Mouse (Mus musculus) midbrain, embryonic 11.5 days (tissue): ENCODE measurements around the gene Lin37. TPM values are rescaled to one million over a fixed set of nuclear protein-coding genes. Genes with fewer than 3 reads are reported as not detected.

Experiments used
- ATAC-seq: fragments of 200-750 bp; cut with Nextera tagmentation; 2 replicates; pipeline ENCODE4 v1.8.0; 2017; ENCODE audit warnings: moderate TSS enrichment, moderate library complexity; ENCODE audit not compliant: low FRiP score
- DNase-seq: peaks from one replicate; pipeline ENCODE4 v3.0.0; 2015; ENCODE audit warnings: low spot score; ENCODE audit errors: missing footprints
- H3K27ac ChIP-seq: fragments of 300-500 bp; sonication (generic); 2 replicates; pipeline ENCODE4 v1.5.1; 2014; ENCODE audit warnings: low read depth, low read length
- H3K27me3 ChIP-seq: fragments of 300-500 bp; sonication (generic); 2 replicates; pipeline ENCODE4 v1.6.1; 2014; ENCODE audit warnings: mild to moderate bottlenecking, low read length, moderate library complexity, mixed read lengths; ENCODE audit not compliant: control insufficient read depth, insufficient read depth
- H3K36me3 ChIP-seq: fragments of 300-500 bp; sonication (generic); 2 replicates; pipeline ENCODE4 v1.6.1; 2014; ENCODE audit warnings: mild to moderate bottlenecking, low read length, moderate library complexity, mixed read lengths; ENCODE audit not compliant: control insufficient read depth, insufficient read depth
- H3K4me1 ChIP-seq: fragments of 300-500 bp; sonication (generic); 2 replicates; pipeline ENCODE4 v1.6.1; 2014; ENCODE audit warnings: low read length; ENCODE audit not compliant: control insufficient read depth, insufficient read depth
- H3K4me2 ChIP-seq: fragments of 300-500 bp; sonication (generic); 2 replicates; pipeline ENCODE4 v1.6.1; 2014; ENCODE audit warnings: mild to moderate bottlenecking, moderate library complexity
- H3K4me3 ChIP-seq: fragments of 300-500 bp; sonication (generic); 2 replicates; pipeline ENCODE4 v1.5.1; 2014; ENCODE audit warnings: low read depth, low read length
- H3K9ac ChIP-seq: fragments of 300-500 bp; sonication (generic); 2 replicates; pipeline ENCODE4 v1.6.1; 2014; ENCODE audit warnings: low read length
- H3K9me3 ChIP-seq: fragments of 300-500 bp; sonication (generic); 2 replicates; pipeline ENCODE4 v1.6.1; 2016; ENCODE audit warnings: low read length; ENCODE audit not compliant: control insufficient read depth
- WGBS: fragments of 180-500 bp; shearing (Covaris S2); extraction: QIAGEN DNeasy Blood & Tissue Kit; methylation state at CpG from one replicate; pipeline ENCODE4 v1.1.7; 2014; 5-methylcytosine and 5-hydroxymethylcytosine counted together
- polyA plus RNA-seq: library from polyadenylated mRNA; unstranded; fragments of >200 nt; fragmentation: Nextera tagmentation; extraction: Ambion mirVana; gene quantifications from 2 replicates; pipeline ENCODE4 v1.2.1, GENCODE M21; 2014

Lin37 gene
- polyA plus RNA-seq, 1 experiment from 2014 or later, result 48.7 TPM

DNA sequence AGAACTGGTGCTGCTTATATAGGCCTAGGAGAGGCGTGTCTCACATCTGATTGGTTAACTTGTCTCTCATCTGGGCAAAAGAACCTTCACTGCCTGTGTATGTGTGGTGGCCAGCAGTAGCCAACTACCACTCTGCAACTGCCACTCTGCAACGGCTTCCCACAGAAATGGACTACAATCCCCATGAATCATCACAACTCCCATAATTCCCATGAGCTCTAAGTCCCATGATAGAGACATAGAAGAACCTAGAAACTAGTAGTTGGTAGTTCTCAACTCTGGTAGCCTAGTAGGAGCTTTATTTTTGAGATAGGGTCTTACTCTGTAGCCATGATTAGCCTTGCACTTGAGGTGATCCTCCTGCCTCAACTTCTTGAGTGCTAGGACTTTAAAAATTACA is 9.8 kb downstream of the Lin37 start:
- ATAC-seq, result no peak
- H3K36me3 ChIP-seq, result no peaks in the 10 kb centered on the region; the same call in 1 of the 2 replicates
- H3K4me2 ChIP-seq, result no peak overlapping the region
- H3K27ac ChIP-seq, result no peak overlapping the region
- 86% methylated on average over 2 of the region's 2 CpGs for WGBS
- no peak for DNase-seq
- no peak overlapping the region for H3K9ac ChIP-seq
- peaks cover 12% of the 10 kb centered on the region for H3K4me1 ChIP-seq
- H3K27me3 ChIP-seq, result no peaks in the 10 kb centered on the region
- no peaks in the 10 kb centered on the region for H3K9me3 ChIP-seq
- no peak overlapping the region for H3K4me3 ChIP-seq

DNA sequence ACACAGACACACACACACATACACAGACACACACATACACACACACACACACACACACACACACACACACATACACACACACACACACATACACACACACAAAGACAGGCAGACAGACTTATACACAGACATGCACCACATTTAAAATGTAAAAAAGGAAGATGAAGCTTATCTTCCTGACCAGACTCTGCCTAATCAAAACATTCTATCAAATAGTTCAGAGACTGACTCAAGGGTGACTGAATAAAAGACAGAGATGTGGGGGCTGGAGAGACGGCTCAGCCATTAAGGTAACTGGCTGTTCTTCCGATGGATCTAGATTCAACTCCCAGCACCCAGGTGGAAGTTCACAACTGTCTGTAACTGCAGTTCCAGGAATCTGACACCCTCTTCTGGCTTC is 15.3 kb downstream of the Lin37 start:
- no peak overlapping the region for H3K9ac ChIP-seq

DNA sequence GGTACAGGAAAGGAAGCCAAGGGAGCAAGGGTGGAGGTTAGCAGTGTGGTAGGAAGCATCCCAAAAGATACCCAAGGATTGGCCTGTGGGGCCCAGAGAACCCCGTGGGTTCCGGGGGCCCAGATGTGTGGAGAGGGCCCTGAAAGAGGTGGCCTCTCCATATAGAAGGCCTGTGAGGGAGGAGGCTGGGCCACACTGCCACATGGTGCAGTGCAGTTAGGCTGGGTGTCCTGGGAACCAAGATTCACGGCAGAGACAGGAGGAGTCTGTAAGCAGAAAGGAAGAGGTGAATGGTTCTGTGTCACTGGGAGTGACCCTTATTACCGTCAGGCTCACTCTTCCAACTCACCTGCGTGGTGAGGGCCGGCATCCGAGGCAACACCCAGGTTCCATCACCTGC is 19.1 kb downstream of the Lin37 start:
- H3K27me3 ChIP-seq, result no peaks in the 10 kb centered on the region
- H3K9me3 ChIP-seq, result no peaks in the 10 kb centered on the region
- no peak overlapping the region for H3K4me3 ChIP-seq
- 89% methylated on average over 7 of the region's 7 CpGs for WGBS
- ATAC-seq (no peak), DNase-seq (no peak)
- peaks cover 4% of the 10 kb centered on the region for H3K4me1 ChIP-seq
- H3K27ac ChIP-seq, result no peak overlapping the region
- no peak overlapping the region for H3K4me2 ChIP-seq
- H3K36me3 ChIP-seq, result peaks cover 3% of the 10 kb centered on the region; the same call in 1 of the 2 replicates
- no peak overlapping the region for H3K9ac ChIP-seq

More for the DNA sequence above, 15.3 kb downstream of the Lin37 start:
- H3K9me3 ChIP-seq, result no peaks in the 10 kb centered on the region
- no peak for ATAC-seq
- no peak overlapping the region for H3K27ac ChIP-seq
- H3K4me1 ChIP-seq, result no peaks in the 10 kb centered on the region
- H3K4me2 ChIP-seq, result no peak overlapping the region
- no peaks in the 10 kb centered on the region for H3K27me3 ChIP-seq
- 92% methylated on average over 2 of the region's 2 CpGs for WGBS
- peaks cover 2% of the 10 kb centered on the region; the same call in 1 of the 2 replicates for H3K36me3 ChIP-seq
- no peak for DNase-seq
- no peak overlapping the region for H3K4me3 ChIP-seq

DNA sequence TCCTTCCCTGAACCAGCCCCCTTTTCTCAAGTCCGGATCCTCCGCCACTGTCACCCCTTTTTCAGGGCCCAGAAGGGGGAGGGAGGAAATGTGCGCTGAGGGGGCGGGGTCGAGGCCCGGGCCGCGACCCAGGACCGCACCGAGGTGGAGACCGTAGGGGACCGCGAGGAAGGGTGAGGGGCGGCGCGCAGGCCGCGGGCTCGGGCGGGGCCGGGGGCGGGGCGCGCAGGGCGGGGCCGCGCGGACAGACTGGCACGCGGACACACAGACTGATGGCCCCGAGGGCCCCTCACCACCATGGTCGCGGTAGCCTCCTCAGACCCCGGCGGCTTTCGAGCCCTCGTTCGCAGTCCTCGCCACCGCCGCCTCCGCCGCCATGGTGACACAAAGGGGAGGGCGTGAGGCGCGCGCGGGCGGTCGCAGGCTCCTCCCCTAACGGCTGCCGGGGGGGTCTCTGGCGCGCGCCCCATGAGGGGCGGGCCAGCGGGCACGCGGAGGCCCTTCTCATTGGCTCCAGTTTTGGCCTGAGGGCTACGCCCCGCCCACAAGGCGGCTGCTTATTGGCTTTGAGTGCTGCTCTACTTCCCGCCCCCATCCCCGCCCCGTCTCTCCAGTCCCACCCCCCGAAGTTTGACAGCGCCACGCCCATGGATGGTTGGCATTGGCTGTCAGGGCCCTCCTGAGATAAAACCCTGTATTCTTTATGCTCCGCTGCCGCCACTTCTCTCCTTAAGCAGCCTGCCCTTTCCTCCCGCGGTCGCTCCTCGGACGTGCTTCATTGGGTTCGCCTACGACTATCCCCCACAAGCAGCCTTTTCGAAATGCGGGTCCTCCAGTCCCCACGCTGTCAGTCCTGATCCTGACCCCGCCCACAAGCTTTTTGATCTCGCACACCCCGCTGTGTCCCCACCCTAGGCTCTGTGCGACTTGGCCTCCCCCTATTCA is 24.7 kb downstream of the Lin37 start, which contains the start of gene Arhgap33:
Gene Arhgap33 (minus strand): TSS at position 428 of the 945 bp plus-strand sequence.
- WGBS, result under 1% methylated on average over 72 of the region's 84 CpGs
- Histone ChIP-seq H3K4me1 (peaks cover 26% of the 10 kb centered on the region), H3K27me3 (no peaks in the 10 kb centered on the region), H3K27ac (peak within 1 kb of the TSS; percentile 67), H3K9ac (peak within 1 kb of the TSS; percentile 82), H3K9me3 (no peaks in the 10 kb centered on the region), H3K36me3 (peaks cover 14% of the 10 kb centered on the region), H3K4me2 (peak within 1 kb of the TSS; percentile 91), H3K4me3 (peak within 1 kb of the TSS; percentile 49)
- peak; percentile 100 for DNase-seq
- peak; percentile 94 for ATAC-seq

DNA sequence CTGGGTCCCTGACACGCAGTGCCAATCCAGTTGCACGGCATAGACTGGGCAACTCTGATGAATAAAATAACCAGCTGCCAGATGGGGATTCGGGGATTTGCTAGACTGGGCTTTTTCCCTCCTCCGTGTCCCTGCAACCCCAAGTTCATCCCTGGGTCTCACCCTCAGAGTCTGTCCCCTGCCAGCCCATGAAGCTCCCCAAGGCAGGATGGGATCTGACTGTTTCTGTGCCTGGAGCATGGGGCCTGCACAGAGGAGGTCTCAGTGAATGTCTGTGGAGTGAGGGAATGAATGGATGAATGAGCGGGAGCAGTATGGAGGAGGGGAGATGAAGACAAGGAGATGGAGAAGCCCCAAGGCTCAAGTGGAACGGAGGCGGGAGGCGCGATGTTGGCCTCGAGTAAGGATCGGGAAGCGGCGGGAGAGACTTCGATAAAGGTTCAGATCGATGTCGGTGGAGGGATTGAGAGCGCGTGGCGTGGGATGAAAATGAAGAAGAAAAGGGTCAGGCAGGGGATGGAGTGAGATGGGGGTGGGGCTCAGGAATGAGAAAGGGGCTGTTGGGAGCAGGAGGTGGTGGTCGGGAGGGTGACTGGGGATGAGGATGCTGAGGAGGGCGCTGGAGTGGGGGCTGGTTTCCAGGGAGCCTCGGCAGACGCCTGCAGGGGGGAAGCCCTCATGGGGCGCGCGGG is 25.6 kb downstream of the Lin37 start:
- Histone ChIP-seq H3K36me3 (peaks cover 15% of the 10 kb centered on the region), H3K27ac (peak overlapping the region; percentile 20), H3K4me1 (peaks cover 26% of the 10 kb centered on the region), H3K9me3 (no peaks in the 10 kb centered on the region), H3K4me3 (peak overlapping the region; percentile 49), H3K9ac (peak overlapping the region; percentile 82), H3K27me3 (no peaks in the 10 kb centered on the region), H3K4me2 (peak overlapping the region; percentile 91)
- DNase-seq (peak; percentile 95), ATAC-seq (peak; percentile 49)
- WGBS, result 6% methylated on average over 25 of the region's 26 CpGs

DNA sequence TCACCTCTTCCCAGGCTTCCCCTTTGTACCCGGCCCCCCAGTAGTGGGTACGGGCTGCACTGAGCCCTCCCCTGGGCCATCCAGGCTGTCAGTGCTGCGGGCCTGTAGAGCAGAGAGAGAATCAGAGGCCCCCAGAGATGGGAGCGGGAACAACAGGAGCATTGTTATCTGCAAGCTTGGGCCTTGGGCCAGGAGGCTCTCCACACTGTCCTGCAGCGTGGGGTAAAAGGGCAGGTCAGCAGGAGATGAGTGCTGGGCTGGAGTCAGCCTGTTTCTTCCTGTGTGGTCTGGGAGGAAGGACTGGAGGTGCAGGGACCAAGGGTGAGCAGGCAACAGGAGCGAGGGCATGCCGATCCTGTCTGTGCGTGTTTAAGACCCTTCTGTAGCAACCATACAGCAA is 26.7 kb downstream of the Lin37 start:
- Histone ChIP-seq H3K4me1 (peaks cover 26% of the 10 kb centered on the region), H3K9ac (peak overlapping the region; percentile 82), H3K36me3 (peaks cover 23% of the 10 kb centered on the region), H3K27me3 (no peaks in the 10 kb centered on the region), H3K27ac (no peak overlapping the region), H3K4me2 (peak overlapping the region; percentile 91), H3K9me3 (no peaks in the 10 kb centered on the region), H3K4me3 (peak overlapping the region; percentile 49)
- 17% methylated on average over 8 of the region's 8 CpGs for WGBS
- no peak for ATAC-seq
- DNase-seq, result no peak

DNA sequence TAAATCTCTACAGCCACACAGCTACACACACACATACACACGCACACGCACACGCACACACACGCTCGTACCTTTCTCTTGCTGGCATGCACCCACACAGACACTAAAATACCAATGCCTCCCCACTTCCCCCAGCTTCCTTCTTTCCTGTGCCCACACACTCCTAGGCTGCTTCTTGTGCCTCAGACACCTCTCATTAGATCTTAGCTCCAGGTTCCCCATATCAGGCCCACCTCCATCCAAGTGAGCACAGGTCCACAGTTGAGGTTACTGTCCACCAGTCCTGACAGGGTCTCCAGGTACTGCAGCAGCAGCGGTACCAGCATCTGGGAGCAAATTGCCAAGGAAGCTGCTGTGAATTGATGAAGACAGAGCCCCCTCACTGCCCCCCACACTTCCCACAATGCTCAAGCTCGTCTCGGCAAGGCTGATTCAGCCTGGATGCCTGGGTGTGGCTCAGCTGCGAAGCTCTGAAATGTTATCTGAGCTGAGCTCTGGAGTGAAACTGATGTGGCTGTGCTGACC is 28.3 kb downstream of the Lin37 start:
- WGBS, result 90% methylated on average over 9 of the region's 9 CpGs
- no peak for DNase-seq
- H3K27ac ChIP-seq, result no peak overlapping the region
- ATAC-seq, result no peak
- H3K4me1 ChIP-seq, result peaks cover 26% of the 10 kb centered on the region
- no peak overlapping the region for H3K4me2 ChIP-seq
- H3K36me3 ChIP-seq, result peaks cover 32% of the 10 kb centered on the region
- no peaks in the 10 kb centered on the region for H3K9me3 ChIP-seq
- H3K9ac ChIP-seq, result no peak overlapping the region
- no peaks in the 10 kb centered on the region for H3K27me3 ChIP-seq
- H3K4me3 ChIP-seq, result no peak overlapping the region

DNA sequence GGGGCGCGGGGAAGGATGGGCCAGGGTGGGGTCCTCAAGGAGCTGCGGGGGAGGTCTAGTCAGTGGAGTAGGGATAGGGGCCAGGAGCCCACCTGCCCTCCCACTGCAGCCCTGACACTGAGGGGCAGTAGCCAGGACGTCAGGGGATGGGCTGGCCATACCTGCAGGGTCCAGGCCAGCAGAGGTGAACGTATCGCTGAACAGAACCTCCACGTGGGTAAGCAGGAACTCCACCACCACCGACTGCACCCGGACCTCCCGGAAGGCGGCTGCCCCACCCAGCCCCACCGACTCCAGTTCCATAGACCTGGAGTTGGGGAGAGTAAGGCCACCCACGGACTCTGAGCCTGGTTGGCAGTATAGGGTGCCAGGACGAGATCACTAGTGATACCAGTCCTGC is 32.7 kb downstream of the Lin37 start:
- Histone ChIP-seq H3K27ac (no peak overlapping the region), H3K9ac (no peak overlapping the region), H3K4me1 (peaks cover 2% of the 10 kb centered on the region), H3K4me2 (no peak overlapping the region), H3K36me3 (peaks cover 53% of the 10 kb centered on the region), H3K27me3 (no peaks in the 10 kb centered on the region), H3K4me3 (no peak overlapping the region), H3K9me3 (no peaks in the 10 kb centered on the region)
- 72% methylated on average over 14 of the region's 14 CpGs for WGBS
- DNase-seq (no peak), ATAC-seq (no peak)
